Mouse (Mus musculus) kidney, postnatal 36 days (tissue): ENCODE results near the gene Ranbp9.

Source experiments
- DNase-seq, 2 experiments: peaks; one replicate each; pipeline ENCODE4 v3.0.0; 2021 to 2022; ENCODE audit warnings: mixed read lengths in 2 of 2

The Ranbp9 gene

GRCm38 (mm10) chr13:43360534-43360933 is 120.5 kb downstream of the Ranbp9 start:
- no peak for DNase-seq

GRCm38 (mm10) chr13:43356346-43357125 is 124.5 kb downstream of the Ranbp9 start:
- no peak for DNase-seq

GRCm38 (mm10) chr13:43354362-43354761 is 126.7 kb downstream of the Ranbp9 start:
- no peak for DNase-seq

- no peak for DNase-seq
Observed at GRCm38 (mm10) chr13:43353356-43353755, 127.7 kb downstream of the Ranbp9 start.
